Mouse (Mus musculus) ES-E14 (cell line): ENCODE results near the gene Fgf18. TPM values are rescaled to one million over a fixed set of nuclear protein-coding genes. Genes with fewer than 3 reads are reported as not detected.

ENCODE experiments used
- DNase-seq: peaks from one replicate; pipeline ENCODE4 v3.0.0-alpha.2; 2013; ENCODE audit warnings: low read depth, low spot score
- H3K27ac ChIP-seq: 2 replicates; pipeline ENCODE4 v1.5.1; 2012; ENCODE audit warnings: low read depth, mild to moderate bottlenecking, low read length, moderate library complexity, mixed read lengths; ENCODE audit not compliant: poor library complexity, insufficient read depth, severe bottlenecking
- H3K36me3 ChIP-seq: 2 replicates; pipeline ENCODE4 v1.6.1; 2012; ENCODE audit warnings: mild to moderate bottlenecking, low read length, moderate library complexity, mixed read lengths; ENCODE audit not compliant: control insufficient read depth, poor library complexity, insufficient read depth, severe bottlenecking
- H3K4me1 ChIP-seq, 2 experiments: fragments of 150-350 bp in 1 of 2; sonication (generic) in 1 of 2; 2 replicates each; pipeline ENCODE4 v1.6.1; 2012; ENCODE audit warnings: low read length in 2 of 2, mild to moderate bottlenecking in 1 of 2, mixed read lengths in 1 of 2; ENCODE audit not compliant: control insufficient read depth in 2 of 2, insufficient read depth in 2 of 2, poor library complexity in 1 of 2
- H3K4me3 ChIP-seq, 2 experiments: fragments of 150-350 bp in 1 of 2; sonication (generic) in 1 of 2; 2 replicates each; pipeline ENCODE4 v1.5.1; 2012; ENCODE audit warnings: low read length in 2 of 2, low read depth in 1 of 2, mild to moderate bottlenecking in 1 of 2, mixed read lengths in 1 of 2; ENCODE audit not compliant: insufficient read depth in 1 of 2, poor library complexity in 1 of 2, severe bottlenecking in 1 of 2
- H3K9ac ChIP-seq: 2 replicates; pipeline ENCODE4 v1.6.1; 2012; ENCODE audit warnings: low read depth, mild to moderate bottlenecking, low read length, mixed read lengths; ENCODE audit not compliant: poor library complexity, insufficient read depth, severe bottlenecking
- H3K9me3 ChIP-seq: fragments of 150-350 bp; sonication (generic); 2 replicates; pipeline ENCODE4 v1.6.1; 2012; ENCODE audit warnings: low read depth, mild to moderate bottlenecking, low read length; ENCODE audit not compliant: control insufficient read depth, insufficient read depth
- CHD2 ChIP-seq: IDR thresholded peaks from 2 replicates; pipeline ENCODE4 v1.6.1; 2014; ENCODE audit warnings: mild to moderate bottlenecking, low read depth, low read length, inconsistent platforms
- HCFC1 ChIP-seq: IDR thresholded peaks from 2 replicates; pipeline ENCODE4 v1.6.1; 2012; ENCODE audit warnings: low read length, inconsistent platforms, borderline replicate concordance; ENCODE audit not compliant: insufficient read depth
- MAFK ChIP-seq: IDR thresholded peaks from 2 replicates; pipeline ENCODE4 v1.6.1; 2014; ENCODE audit warnings: mild to moderate bottlenecking, low read depth, low read length, inconsistent platforms; ENCODE audit not compliant: insufficient read depth
- ZC3H11A ChIP-seq: IDR thresholded peaks from 2 replicates; pipeline ENCODE4 v1.6.1; 2012; ENCODE audit warnings: low read depth, mild to moderate bottlenecking, inconsistent platforms, low read length, borderline replicate concordance
- ZNF384 ChIP-seq: IDR thresholded peaks from 2 replicates; pipeline ENCODE4 v1.6.1; 2012; ENCODE audit warnings: low read depth, low read length, inconsistent platforms
- in situ Hi-C, 2 experiments: fragments of 600-800 bp; cut with MboI; formaldehyde crosslinking; loops; one replicate each; pipeline ENCODE4 v1.15.1; 2025; ENCODE audit warnings: low sequenced_read_pairs in 2 of 2, inconsistent platforms in 1 of 2; ENCODE audit not compliant: unreplicated experiment in 2 of 2
- total RNA-seq: library from RNA; depleted of rRNA; stranded (reverse); fragments of 300-350 nt; gene quantifications from 2 replicates; pipeline ENCODE4 v1.2.3, GENCODE M21; 2012

Fgf18 gene
- total RNA-seq, 1 experiment = 1.6 TPM

DNA sequence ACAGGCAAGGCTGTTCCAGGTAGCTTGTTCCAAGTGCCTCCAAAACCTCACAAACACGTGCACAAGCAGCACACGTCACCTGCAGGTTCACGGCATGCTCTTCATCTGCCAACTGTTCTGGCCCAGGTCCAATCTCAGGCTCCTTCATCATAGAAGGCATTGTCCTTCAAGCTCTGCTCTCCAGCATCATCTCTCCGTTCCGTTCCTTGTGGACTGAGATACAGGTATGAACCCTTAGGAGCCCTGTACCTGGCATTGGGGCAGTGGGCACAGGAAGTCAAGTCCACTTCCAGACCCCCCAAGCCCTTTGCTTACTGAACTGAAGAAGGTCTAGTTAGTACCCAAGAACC lies 7.1 kb downstream of the Fgf18 start:
- Histone ChIP-seq H3K9ac (no peak overlapping the region), H3K4me3 (no peak overlapping the region), H3K9me3 (no peaks in the 10 kb centered on the region), H3K4me1 (peaks cover 2 to 12% of the 10 kb centered on the region in 2 experiments; a peak in 3 of 4 replicates), H3K36me3 (no peaks in the 10 kb centered on the region), H3K27ac (no peak overlapping the region)
- in situ Hi-C loops = no loop called here
- no peak for DNase-seq
- TF ChIP-seq CHD2 = no peak
- no peak for TF ChIP-seq ZNF384
- TF ChIP-seq HCFC1 = no peak
- TF ChIP-seq MAFK = no peak
- no peak for TF ChIP-seq ZC3H11A

DNA sequence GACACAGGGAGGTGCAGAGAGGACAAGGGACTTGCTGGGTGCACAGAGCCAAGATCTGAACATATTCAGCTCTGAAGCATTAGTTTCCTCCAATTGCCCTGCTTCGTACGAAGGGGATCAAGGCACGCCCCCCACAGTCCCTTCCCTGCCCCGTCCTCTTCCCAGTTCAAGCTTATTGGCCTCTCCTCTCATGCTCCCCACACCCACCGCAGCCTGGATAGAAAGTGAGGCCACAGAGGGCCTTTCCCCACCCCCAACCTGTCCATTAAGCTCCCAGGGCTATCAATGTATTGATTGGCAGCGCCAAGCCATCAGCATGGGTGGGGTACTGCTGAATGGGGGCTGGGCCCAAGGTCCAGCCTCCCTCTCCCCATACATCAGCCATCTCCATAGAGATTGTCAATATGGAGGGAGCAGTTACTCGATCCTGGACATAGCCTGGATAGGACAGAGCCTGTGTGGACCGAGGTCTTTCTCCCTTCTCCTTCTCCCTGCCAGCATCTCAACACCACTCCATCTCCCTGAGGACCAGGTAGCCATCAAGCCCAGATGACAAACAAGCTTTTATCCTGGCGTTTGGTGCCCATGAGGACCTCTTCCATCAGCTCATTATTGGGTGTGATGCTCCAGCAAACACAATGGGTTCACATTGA lies 7.6 kb downstream of the Fgf18 start:
- Histone ChIP-seq H3K36me3 (no peaks in the 10 kb centered on the region), H3K9me3 (no peaks in the 10 kb centered on the region), H3K4me3 (no peak overlapping the region), H3K9ac (no peak overlapping the region), H3K27ac (no peak overlapping the region), H3K4me1 (peaks cover 2 to 10% of the 10 kb centered on the region in 2 experiments; a peak in 2 of 4 replicates)
- TF ChIP-seq ZNF384 (no peak), CHD2 (no peak), MAFK (no peak), HCFC1 (no peak), ZC3H11A (no peak)
- DNase-seq = no peak
- in situ Hi-C loops = no loop called here

DNA sequence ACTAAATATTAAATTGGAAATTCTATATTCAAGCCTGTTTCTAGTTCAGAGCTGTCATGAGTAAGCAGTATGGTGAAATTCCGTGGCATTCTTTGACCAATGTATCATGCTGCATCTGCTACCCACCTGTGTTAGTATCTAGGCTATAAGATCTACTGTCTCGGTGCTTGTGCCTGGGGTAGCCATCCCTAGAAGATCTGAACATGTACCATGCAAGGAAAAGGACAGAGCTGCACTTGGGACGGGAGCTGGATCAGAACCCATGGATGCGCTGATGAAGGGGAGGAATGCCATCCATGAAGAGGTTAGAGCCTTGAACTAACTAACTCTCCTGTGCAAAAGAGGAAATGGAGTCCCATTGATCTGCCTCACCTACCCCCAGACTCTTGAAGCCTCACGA lies 8.5 kb downstream of the Fgf18 start:
- Histone ChIP-seq H3K9ac (no peak overlapping the region), H3K9me3 (no peaks in the 10 kb centered on the region), H3K36me3 (no peaks in the 10 kb centered on the region), H3K27ac (no peak overlapping the region), H3K4me1 (peaks cover under 1 to 1% of the 10 kb centered on the region in 2 experiments; a peak in 2 of 4 replicates), H3K4me3 (no peak overlapping the region)
- in situ Hi-C loops = no loop called here
- no peak for TF ChIP-seq ZNF384
- no peak for TF ChIP-seq HCFC1
- TF ChIP-seq CHD2 = no peak
- no peak for TF ChIP-seq MAFK
- TF ChIP-seq ZC3H11A = no peak
- DNase-seq = no peak

DNA sequence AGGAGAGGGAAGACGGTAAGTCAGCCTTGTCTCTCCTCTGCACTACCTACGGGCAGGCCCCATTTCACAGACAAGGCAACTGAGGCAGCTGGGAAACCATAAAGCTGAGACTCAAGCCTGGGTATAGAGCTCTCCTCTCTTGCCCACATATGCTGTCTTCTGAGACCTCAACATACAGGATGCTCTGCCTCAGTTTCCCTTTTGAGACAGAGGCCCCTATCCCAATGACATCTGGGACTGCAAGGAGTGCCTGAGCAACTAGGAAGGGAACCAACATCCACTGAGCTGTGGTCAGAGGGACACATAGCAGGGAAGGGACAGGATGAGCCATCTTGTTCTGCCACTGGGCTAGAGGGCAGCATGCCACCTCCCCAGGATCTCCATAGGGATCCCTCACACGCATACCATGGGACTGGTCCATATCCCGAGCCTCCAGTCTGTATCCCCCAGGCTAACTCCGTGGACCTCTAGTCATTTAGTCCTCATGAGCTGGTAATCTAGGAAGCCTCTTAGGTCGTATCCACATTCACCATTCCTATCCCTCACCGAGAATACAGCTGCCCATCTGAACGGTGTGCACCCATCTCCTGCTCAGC lies 12.7 kb downstream of the Fgf18 start:
- Histone ChIP-seq H3K27ac (no peak overlapping the region), H3K9ac (no peak overlapping the region), H3K4me3 (no peak overlapping the region), H3K36me3 (no peaks in the 10 kb centered on the region), H3K9me3 (no peaks in the 10 kb centered on the region), H3K4me1 (no peaks in the 10 kb centered on the region)
- in situ Hi-C loops = no loop called here
- DNase-seq = no peak
- TF ChIP-seq MAFK (no peak), HCFC1 (no peak), ZC3H11A (no peak), ZNF384 (no peak), CHD2 (no peak)
